Mouse (Mus musculus) cortical plate, adult 2 months (tissue): ENCODE measurements around the gene Fuca1.

Experiments
- CTCF ChIP-seq: fragments of 200-500 bp; IDR thresholded peaks from 2 replicates; pipeline ENCODE4 v1.5.1; 2011; ENCODE audit warnings: mild to moderate bottlenecking, control low read depth, low read length; ENCODE audit not compliant: insufficient read depth; ENCODE audit errors: extremely low read depth
- POLR2A ChIP-seq: fragments of 200-500 bp; IDR thresholded peaks from 2 replicates; pipeline ENCODE4 v1.6.1; 2011; ENCODE audit warnings: mild to moderate bottlenecking, low read length, control low read depth; ENCODE audit not compliant: insufficient read depth; ENCODE audit errors: extremely low read depth

GRCm38 (mm10) chr4:135911531-135911930 lies 9.0 kb upstream of the Fuca1 start:
- no peak for TF ChIP-seq CTCF
- TF ChIP-seq POLR2A = no peak
